Mouse (Mus musculus) midbrain, embryonic 11.5 days (tissue): ENCODE results near the gene Olfr633. TPM values are rescaled to one million over a fixed set of nuclear protein-coding genes. Genes with fewer than 3 reads are reported as not detected.

Experiments
- ATAC-seq: fragments of 200-750 bp; cut with Nextera tagmentation; 2 replicates; pipeline ENCODE4 v1.8.0; 2017; ENCODE audit warnings: moderate TSS enrichment, moderate library complexity; ENCODE audit not compliant: low FRiP score
- DNase-seq: peaks from one replicate; pipeline ENCODE4 v3.0.0; 2015; ENCODE audit warnings: low spot score; ENCODE audit errors: missing footprints
- H3K27ac ChIP-seq: fragments of 300-500 bp; sonication (generic); 2 replicates; pipeline ENCODE4 v1.5.1; 2014; ENCODE audit warnings: low read depth, low read length
- H3K27me3 ChIP-seq: fragments of 300-500 bp; sonication (generic); 2 replicates; pipeline ENCODE4 v1.6.1; 2014; ENCODE audit warnings: mild to moderate bottlenecking, low read length, moderate library complexity, mixed read lengths; ENCODE audit not compliant: control insufficient read depth, insufficient read depth
- H3K36me3 ChIP-seq: fragments of 300-500 bp; sonication (generic); 2 replicates; pipeline ENCODE4 v1.6.1; 2014; ENCODE audit warnings: mild to moderate bottlenecking, low read length, moderate library complexity, mixed read lengths; ENCODE audit not compliant: control insufficient read depth, insufficient read depth
- H3K4me1 ChIP-seq: fragments of 300-500 bp; sonication (generic); 2 replicates; pipeline ENCODE4 v1.6.1; 2014; ENCODE audit warnings: low read length; ENCODE audit not compliant: control insufficient read depth, insufficient read depth
- H3K4me2 ChIP-seq: fragments of 300-500 bp; sonication (generic); 2 replicates; pipeline ENCODE4 v1.6.1; 2014; ENCODE audit warnings: mild to moderate bottlenecking, moderate library complexity
- H3K4me3 ChIP-seq: fragments of 300-500 bp; sonication (generic); 2 replicates; pipeline ENCODE4 v1.5.1; 2014; ENCODE audit warnings: low read depth, low read length
- H3K9ac ChIP-seq: fragments of 300-500 bp; sonication (generic); 2 replicates; pipeline ENCODE4 v1.6.1; 2014; ENCODE audit warnings: low read length
- H3K9me3 ChIP-seq: fragments of 300-500 bp; sonication (generic); 2 replicates; pipeline ENCODE4 v1.6.1; 2016; ENCODE audit warnings: low read length; ENCODE audit not compliant: control insufficient read depth
- WGBS: fragments of 180-500 bp; shearing (Covaris S2); extraction: QIAGEN DNeasy Blood & Tissue Kit; methylation state at CpG from one replicate; pipeline ENCODE4 v1.1.7; 2014; 5-methylcytosine and 5-hydroxymethylcytosine counted together
- polyA plus RNA-seq: library from polyadenylated mRNA; unstranded; fragments of >200 nt; fragmentation: Nextera tagmentation; extraction: Ambion mirVana; gene quantifications from 2 replicates; pipeline ENCODE4 v1.2.1, GENCODE M21; 2014

The Olfr633 gene
- polyA plus RNA-seq, 1 experiment from 2014 or later = not detected

DNA sequence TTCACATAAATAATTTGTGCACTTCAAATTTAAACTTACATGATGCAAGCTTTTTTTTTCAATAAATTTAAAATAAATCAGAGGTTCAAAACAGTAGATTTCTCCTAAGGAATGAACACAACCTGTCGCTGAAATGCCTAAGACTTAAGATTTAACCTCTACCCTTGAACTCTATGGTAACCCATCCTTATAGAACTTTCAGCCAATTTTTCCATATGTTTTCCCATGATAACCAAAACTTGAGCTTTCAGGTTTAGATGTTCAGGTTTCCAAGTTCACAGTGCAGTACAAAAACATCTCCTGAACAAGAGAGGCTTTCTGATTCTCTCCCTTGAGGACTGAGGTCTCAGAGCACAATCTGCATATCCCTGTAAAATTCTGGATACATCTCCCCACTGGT, 26.6 kb downstream of the Olfr633 start, which contains the start of gene Olfr635:
TSS of gene Olfr635 (plus strand) at position 301 of the 400 bp plus-strand sequence.
- no peak for ATAC-seq

GRCm38 (mm10) chr7:103971782-103972181, 27.5 kb downstream of the Olfr633 start:
- DNase-seq (no peak), ATAC-seq (no peak)
- H3K9ac ChIP-seq = no peak overlapping the region
- no peaks in the 10 kb centered on the region for H3K36me3 ChIP-seq
- no peaks in the 10 kb centered on the region for H3K27me3 ChIP-seq
- H3K4me2 ChIP-seq = no peak overlapping the region
- no peak overlapping the region for H3K4me3 ChIP-seq
- H3K9me3 ChIP-seq = no peaks in the 10 kb centered on the region; the same call in 1 of the 2 replicates
- no peaks in the 10 kb centered on the region for H3K4me1 ChIP-seq
- 75% methylated on average over 1 of the region's 1 CpGs for WGBS
- H3K27ac ChIP-seq = no peak overlapping the region

More for the DNA sequence above, 26.6 kb downstream of the Olfr633 start, which contains the start of gene Olfr635:
- no peaks in the 10 kb centered on the region for H3K4me1 ChIP-seq
- H3K9ac ChIP-seq = no peak within 1 kb of the TSS
- no peak within 1 kb of the TSS for H3K27ac ChIP-seq
- no peaks in the 10 kb centered on the region for H3K9me3 ChIP-seq
- DNase-seq = no peak
- H3K27me3 ChIP-seq = no peaks in the 10 kb centered on the region
- H3K4me3 ChIP-seq = no peak within 1 kb of the TSS
- no peak within 1 kb of the TSS for H3K4me2 ChIP-seq
- 69% methylated on average over 1 of the region's 1 CpGs for WGBS
- H3K36me3 ChIP-seq = no peaks in the 10 kb centered on the region

- no peaks in the 10 kb centered on the region for H3K27me3 ChIP-seq
- no peaks in the 10 kb centered on the region for H3K36me3 ChIP-seq
- H3K9me3 ChIP-seq = no peaks in the 10 kb centered on the region
- no peak for DNase-seq
- ATAC-seq = no peak
- H3K4me2 ChIP-seq = no peak within 1 kb of the TSS
- H3K4me1 ChIP-seq = no peaks in the 10 kb centered on the region
- no peak within 1 kb of the TSS for H3K4me3 ChIP-seq
- H3K9ac ChIP-seq = no peak within 1 kb of the TSS
- H3K27ac ChIP-seq = no peak within 1 kb of the TSS
These were observed 54.2 kb downstream of the Olfr633 start, which contains the start of gene Olfr638 for GRCm38 (mm10) chr7:103998446-103998845. Gene Olfr638, plus strand, starts transcription at chr7:103998746.

Other genes with a start within 250 kb of the Olfr633 start
- not detected in 2 replicates for gene Olfr243, start 229.8 kb upstream of the Olfr633 start, polyA plus RNA-seq
- not detected in 2 replicates for gene Olfr628, start 214.1 kb upstream of the Olfr633 start, polyA plus RNA-seq
- not detected in 2 replicates for gene Olfr629, start 199.5 kb upstream of the Olfr633 start, polyA plus RNA-seq
- not detected in 2 replicates for gene Olfr630, start 187.1 kb upstream of the Olfr633 start, polyA plus RNA-seq
- not detected in 2 replicates for gene Olfr69, start 172.8 kb upstream of the Olfr633 start, polyA plus RNA-seq
- not detected in 2 replicates for gene Olfr68, start 164.7 kb upstream of the Olfr633 start, polyA plus RNA-seq
- gene Olfr67, start 152.6 kb upstream of the Olfr633 start, polyA plus RNA-seq = not detected in 2 replicates
- 767 and 794 TPM in 2 replicates for gene Hbb-bt, start 130.4 kb upstream of the Olfr633 start, polyA plus RNA-seq
- 259 and 279 TPM in 2 replicates for gene Hbb-bs, start 116.3 kb upstream of the Olfr633 start, polyA plus RNA-seq
- not detected in 2 replicates for gene Hbb-bh2, start 103.9 kb upstream of the Olfr633 start, polyA plus RNA-seq
- gene Hbb-bh1, start 101.3 kb upstream of the Olfr633 start, polyA plus RNA-seq = 2,751 and 2,795 TPM in 2 replicates
- 11,345 and 11,485 TPM in 2 replicates for gene Hbb-y, start 91.2 kb upstream of the Olfr633 start, polyA plus RNA-seq
- gene Olfr66, start 58.2 kb upstream of the Olfr633 start, polyA plus RNA-seq = not detected in 2 replicates
- gene Olfr64, start 50.0 kb upstream of the Olfr633 start, polyA plus RNA-seq = not detected in 2 replicates
- not detected in 2 replicates for gene Olfr65, start 41.0 kb upstream of the Olfr633 start, polyA plus RNA-seq
- not detected in 2 replicates for gene Olfr631, start 15.6 kb upstream of the Olfr633 start, polyA plus RNA-seq
- gene Olfr632, start 10.1 kb upstream of the Olfr633 start, polyA plus RNA-seq = not detected in 2 replicates
- 0.01 and 0.03 TPM in 2 replicates for gene Olfr635, start 26.7 kb downstream of the Olfr633 start, polyA plus RNA-seq
- not detected in 2 replicates for gene Olfr638, start 54.3 kb downstream of the Olfr633 start, polyA plus RNA-seq
- not detected in 2 replicates for gene Olfr639, start 72.9 kb downstream of the Olfr633 start, polyA plus RNA-seq
- gene Olfr640, start 81.1 kb downstream of the Olfr633 start, polyA plus RNA-seq = not detected in 2 replicates
- gene Olfr641, start 91.0 kb downstream of the Olfr633 start, polyA plus RNA-seq = not detected in 2 replicates
- gene Olfr642, start 108.2 kb downstream of the Olfr633 start, polyA plus RNA-seq = not detected in 2 replicates
- not detected in 2 replicates for gene 4930516K23Rik, start 117.0 kb downstream of the Olfr633 start, polyA plus RNA-seq
- gene Olfr644, start 127.4 kb downstream of the Olfr633 start, polyA plus RNA-seq = not detected in 2 replicates
- not detected in 2 replicates for gene Olfr645, start 141.0 kb downstream of the Olfr633 start, polyA plus RNA-seq
- gene Olfr646, start 160.4 kb downstream of the Olfr633 start, polyA plus RNA-seq = not detected in 2 replicates
- gene Ubqln5, start 185.4 kb downstream of the Olfr633 start, polyA plus RNA-seq = not detected in 2 replicates
- gene Olfr643, start 193.0 kb downstream of the Olfr633 start, polyA plus RNA-seq = not detected in 2 replicates
- gene Ubqln3, start 198.8 kb downstream of the Olfr633 start, polyA plus RNA-seq = not detected in 2 replicates
- gene Ubqlnl, start 206.1 kb downstream of the Olfr633 start, polyA plus RNA-seq = not detected in 2 replicates
- not detected in 2 replicates for gene Olfm5, start 220.4 kb downstream of the Olfr633 start, polyA plus RNA-seq
- 0.19 and 0.26 TPM in 2 replicates for gene Olfr648, start 239.0 kb downstream of the Olfr633 start, polyA plus RNA-seq